Mouse (Mus musculus) embryonic fibroblast, embryonic 13.5 days (primary cell): ENCODE results near the gene Ankrd39.

Source experiments
- CTCF ChIP-seq: IDR thresholded peaks from 2 replicates; pipeline ENCODE4 v1.5.1; 2011; ENCODE audit warnings: mild to moderate bottlenecking, control low read depth, low read length, moderate library complexity, borderline replicate concordance; ENCODE audit not compliant: insufficient read depth
- POLR2A ChIP-seq: IDR thresholded peaks from 2 replicates; pipeline ENCODE4 v1.6.1; 2011; ENCODE audit warnings: low read depth, mild to moderate bottlenecking, control low read depth, low read length, moderate library complexity

- TF ChIP-seq POLR2A (no peak), CTCF (no peak)
These were observed 25.0 kb upstream of the Ankrd39 start for GRCm38 (mm10) chr1:36572140-36572700.
